ENCODE assay signal across 9 mouse cellular contexts in genomic region chr2:33639301-33640170, GRCm38 (mm10). TPM values are rescaled to one million over a fixed set of nuclear protein-coding genes. Genes with fewer than 3 reads are reported as not detected.
DNase-seq lines count a peak whose midpoint lies in the region; ATAC-seq lines count a peak whose summit lies in the region.
"Had no signal": no experiment of that assay in that cellular context is flagged by ENCODE, and none has a peak within 500 bp of the region (broad histone marks: within the 10 kb centered on the region; RNA-seq: fewer than 3 reads in every experiment).

No protein-coding gene starts in this region.

- 1% methylated on average over 71 of the region's 71 CpGs for WGBS in heart, embryonic 12.5 days
- WGBS in forebrain, embryonic 13.5 days, result under 1% methylated on average over 70 of the region's 71 CpGs
- WGBS in midbrain, embryonic 12.5 days, result under 1% methylated on average over 71 of the region's 71 CpGs

- H3K9ac ChIP-seq in heart, embryonic 12.5 days, result no peak overlapping the region
- H3K9ac ChIP-seq in forebrain, embryonic 13.5 days, result 0 out of 2 replicates have a peak overlapping the region, but pooled peaks have one; percentile 12
- peak overlapping the region; percentile 55 for H3K9ac ChIP-seq in midbrain, embryonic 12.5 days (replicated peaks)

- peaks cover 91% of the 10 kb centered on the region for H3K27me3 ChIP-seq in heart, embryonic 12.5 days (replicated peaks)
- peaks cover 100% of the 10 kb centered on the region for H3K27me3 ChIP-seq in forebrain, embryonic 13.5 days
- peaks cover 100% of the 10 kb centered on the region for H3K27me3 ChIP-seq in midbrain, embryonic 12.5 days

- no peak overlapping the region for H3K27ac ChIP-seq in heart, embryonic 12.5 days (ENCODE audit: poor library complexity, severe bottlenecking)
- H3K27ac ChIP-seq in forebrain, embryonic 13.5 days, result no peak overlapping the region
- peak overlapping the region; percentile 56 for H3K27ac ChIP-seq in midbrain, embryonic 12.5 days (replicated peaks)

- peak overlapping the region; percentile 57 for H3K4me3 ChIP-seq in heart, embryonic 12.5 days
- peak overlapping the region; percentile 23 for H3K4me3 ChIP-seq in forebrain, embryonic 13.5 days
- peak overlapping the region; percentile 46 for H3K4me3 ChIP-seq in midbrain, embryonic 12.5 days

- H3K4me2 ChIP-seq in heart, embryonic 12.5 days, result peak overlapping the region; percentile 60
- H3K4me2 ChIP-seq in forebrain, embryonic 13.5 days, result peak overlapping the region; percentile 49
- H3K4me2 ChIP-seq in midbrain, embryonic 12.5 days (replicated peaks), result peak overlapping the region; percentile 59

- DNase-seq in heart, postnatal 4 days, result no peak
- peak; percentile 57 for DNase-seq in kidney, postnatal 10 days
- DNase-seq in yolk sac, embryonic 10.5 days (ENCODE audit: low spot score), result peak; percentile 36
- DNase-seq in cerebellum, adult 11-12 months, result no peak
- DNase-seq in frontal cortex, adult 2 months (ENCODE audit: extremely low spot score in 1 of 2, low spot score in 1 of 2), result no peak

- 0 out of 2 replicates have a peak, but pooled peaks have one; percentile 16 for ATAC-seq in heart, embryonic 12.5 days (ENCODE audit: insufficient number of reproducible peaks, low FRiP score)
- peak; percentile 34; the same call in 1 of the 2 replicates for ATAC-seq in forebrain, embryonic 13.5 days
- peak; percentile 19; the same call in 1 of the 2 replicates for ATAC-seq in midbrain, embryonic 12.5 days (ENCODE audit: low FRiP score, low read depth)

- no peaks in the 10 kb centered on the region for H3K9me3 ChIP-seq in heart, embryonic 12.5 days (replicated peaks)
- H3K9me3 ChIP-seq in forebrain, embryonic 13.5 days (replicated peaks), result no peaks in the 10 kb centered on the region
- H3K9me3 ChIP-seq in midbrain, embryonic 12.5 days, result no peaks in the 10 kb centered on the region

- H3K4me1 ChIP-seq in heart, embryonic 12.5 days (replicated peaks), result peaks cover 30% of the 10 kb centered on the region
- peaks cover 30% of the 10 kb centered on the region for H3K4me1 ChIP-seq in forebrain, embryonic 13.5 days
- H3K4me1 ChIP-seq in midbrain, embryonic 12.5 days, result peaks cover 40% of the 10 kb centered on the region

- H3K36me3 ChIP-seq in heart, embryonic 12.5 days, result no peaks in the 10 kb centered on the region
- no peaks in the 10 kb centered on the region for H3K36me3 ChIP-seq in forebrain, embryonic 13.5 days (ENCODE audit: poor library complexity, severe bottlenecking)
- H3K36me3 ChIP-seq in midbrain, embryonic 12.5 days, result no peaks in the 10 kb centered on the region

RNA-seq across cellular contexts. Expression of gene Lmx1b, which starts 0.8 kb away (rescaled TPM):
- 0.04 and 0.06 TPM in 2 replicates for polyA plus RNA-seq in heart, embryonic 12.5 days (2016; fragmentation: Nextera tagmentation; extraction: Ambion mirVana)
- total RNA-seq in heart, postnatal 4 days (2021), result under 1 TPM; 0.12 to 0.23 TPM
- 0.12 and 0.54 TPM in 2 replicates for polyA plus RNA-seq in forebrain, embryonic 13.5 days (2015; fragmentation: Nextera tagmentation; extraction: Ambion mirVana)
- polyA plus RNA-seq in midbrain, embryonic 12.5 days (2016; fragmentation: Nextera tagmentation; extraction: Ambion mirVana), result 2.3 and 2.8 TPM in 2 replicates
- polyA plus RNA-seq in frontal cortex, adult 2 months (2012; rRNA removed), result 0.36 and 0.38 TPM in 2 replicates
- total RNA-seq: hematopoietic stem cell, adult 5-6 weeks had no signal

Comparison
In these comparisons a context has a peak if more than half of its experiments do, and no peak if none do; other contexts are left out.
1. DNase-seq: peak in kidney, postnatal 10 days (single experiment) and yolk sac, embryonic 10.5 days (single experiment); none in heart, postnatal 4 days (single experiment), cerebellum, adult 11-12 months (single experiment) and frontal cortex, adult 2 months (0 of 2).
2. Peak in every context shown above with its lines, with median percentiles within 50 percentile points of each other: ATAC-seq, H3K4me2 ChIP-seq and H3K4me3 ChIP-seq.